Mouse (Mus musculus): ENCODE data around the gene Zglp1. TPM values are rescaled to one million over a fixed set of nuclear protein-coding genes. Genes with fewer than 3 reads are reported as not detected.

The Zglp1 gene
- polyA plus RNA-seq, 1 experiment from 2014 or later = 1.7 TPM

- H3K27me3 ChIP-seq (replicated peaks; ENCODE audit: control insufficient read depth, insufficient read depth, low read length) = peaks cover 14% of the 10 kb centered on the region
These were observed 44.6 kb downstream of the Zglp1 start for GRCm38 (mm10) chr9:21022288-21022687.

GRCm38 (mm10) chr9:21021363-21021762, 45.5 kb downstream of the Zglp1 start:
- H3K4me2 ChIP-seq (ENCODE audit: low read length) = no peak overlapping the region
- no peaks in the 10 kb centered on the region for H3K36me3 ChIP-seq (ENCODE audit: control insufficient read depth, insufficient read depth)
- H3K4me1 ChIP-seq (replicated peaks; ENCODE audit: control insufficient read depth, insufficient read depth, low read length) = no peaks in the 10 kb centered on the region
- no peak for ATAC-seq
- 86% methylated on average over 3 of the region's 3 CpGs for WGBS
- no peaks in the 10 kb centered on the region for H3K9me3 ChIP-seq (ENCODE audit: control insufficient read depth, low read length)
- no peak overlapping the region for H3K27ac ChIP-seq (ENCODE audit: low read length)
- no peak overlapping the region for H3K9ac ChIP-seq (replicated peaks; ENCODE audit: low read depth, low read length)
- no peak overlapping the region for H3K4me3 ChIP-seq (replicated peaks; ENCODE audit: low read length)
- peaks cover 22% of the 10 kb centered on the region for H3K27me3 ChIP-seq (replicated peaks; ENCODE audit: control insufficient read depth, insufficient read depth, low read length)

More at GRCm38 (mm10) chr9:21022288-21022687, 44.6 kb downstream of the Zglp1 start:
- 65% methylated on average over 6 of the region's 6 CpGs for WGBS
- ATAC-seq = no peak
- no peak overlapping the region for H3K9ac ChIP-seq (replicated peaks; ENCODE audit: low read depth, low read length)
- H3K27ac ChIP-seq (ENCODE audit: low read length) = no peak overlapping the region
- H3K4me2 ChIP-seq (ENCODE audit: low read length) = no peak overlapping the region
- H3K36me3 ChIP-seq (ENCODE audit: control insufficient read depth, insufficient read depth) = no peaks in the 10 kb centered on the region
- H3K4me1 ChIP-seq (replicated peaks; ENCODE audit: control insufficient read depth, insufficient read depth, low read length) = no peaks in the 10 kb centered on the region
- no peaks in the 10 kb centered on the region for H3K9me3 ChIP-seq (ENCODE audit: control insufficient read depth, low read length)
- no peak overlapping the region for H3K4me3 ChIP-seq (replicated peaks; ENCODE audit: low read length)

- Histone ChIP-seq H3K9me3 (ENCODE audit: control insufficient read depth, low read length) (no peaks in the 10 kb centered on the region), H3K4me1 (replicated peaks; ENCODE audit: control insufficient read depth, insufficient read depth, low read length) (peaks cover 5% of the 10 kb centered on the region; the same call in 1 of the 2 replicates), H3K36me3 (ENCODE audit: control insufficient read depth, insufficient read depth) (no peaks in the 10 kb centered on the region), H3K9ac (replicated peaks; ENCODE audit: low read depth, low read length) (no peak overlapping the region), H3K4me3 (replicated peaks; ENCODE audit: low read length) (no peak overlapping the region), H3K27ac (ENCODE audit: low read length) (no peak overlapping the region), H3K4me2 (ENCODE audit: low read length) (no peak overlapping the region), H3K27me3 (replicated peaks; ENCODE audit: control insufficient read depth, insufficient read depth, low read length) (peaks cover 35% of the 10 kb centered on the region)
- no peak for ATAC-seq
- 71% methylated on average over 2 of the region's 2 CpGs for WGBS
These were observed 48.3 kb downstream of the Zglp1 start for GRCm38 (mm10) chr9:21018600-21018999.

GRCm38 (mm10) chr9:21017177-21017575, 49.7 kb downstream of the Zglp1 start:
- Histone ChIP-seq H3K4me1 (replicated peaks; ENCODE audit: control insufficient read depth, insufficient read depth, low read length) (peaks cover 5% of the 10 kb centered on the region; the same call in 1 of the 2 replicates), H3K9me3 (ENCODE audit: control insufficient read depth, low read length) (no peaks in the 10 kb centered on the region), H3K9ac (replicated peaks; ENCODE audit: low read depth, low read length) (no peak overlapping the region), H3K27me3 (replicated peaks; ENCODE audit: control insufficient read depth, insufficient read depth, low read length) (peaks cover 35% of the 10 kb centered on the region), H3K4me2 (ENCODE audit: low read length) (no peak overlapping the region), H3K27ac (ENCODE audit: low read length) (no peak overlapping the region), H3K4me3 (replicated peaks; ENCODE audit: low read length) (no peak overlapping the region), H3K36me3 (ENCODE audit: control insufficient read depth, insufficient read depth) (no peaks in the 10 kb centered on the region)
- 43% methylated on average over 4 of the region's 4 CpGs for WGBS
- no peak for ATAC-seq

- WGBS = 8% methylated on average over 17 of the region's 17 CpGs
These were observed 50.3 kb downstream of the Zglp1 start for GRCm38 (mm10) chr9:21016331-21017176.

GRCm38 (mm10) chr9:21015571-21016130, 51.2 kb downstream of the Zglp1 start, which contains the start of gene Icam1:
Gene Icam1 (plus strand): TSS chr9:21015985.
- under 1% methylated on average over 30 of the region's 30 CpGs for WGBS
- H3K27me3 ChIP-seq (replicated peaks; ENCODE audit: control insufficient read depth, insufficient read depth, low read length) = peaks cover 32% of the 10 kb centered on the region
- H3K4me3 ChIP-seq (replicated peaks; ENCODE audit: low read length) = peak within 1 kb of the TSS; percentile 19
- H3K9ac ChIP-seq (replicated peaks; ENCODE audit: low read depth, low read length) = no peak within 1 kb of the TSS
- peak within 1 kb of the TSS; percentile 33 for H3K4me2 ChIP-seq (ENCODE audit: low read length)
- H3K27ac ChIP-seq (ENCODE audit: low read length) = no peak within 1 kb of the TSS
- ATAC-seq = no peak
- no peaks in the 10 kb centered on the region for H3K36me3 ChIP-seq (ENCODE audit: control insufficient read depth, insufficient read depth)
- peaks cover 5% of the 10 kb centered on the region; the same call in 1 of the 2 replicates for H3K4me1 ChIP-seq (replicated peaks; ENCODE audit: control insufficient read depth, insufficient read depth, low read length)
- no peaks in the 10 kb centered on the region for H3K9me3 ChIP-seq (ENCODE audit: control insufficient read depth, low read length)

More at GRCm38 (mm10) chr9:21016331-21017176, 50.3 kb downstream of the Zglp1 start:
- ATAC-seq = no peak
- H3K27me3 ChIP-seq (replicated peaks; ENCODE audit: control insufficient read depth, insufficient read depth, low read length) = peaks cover 35% of the 10 kb centered on the region
- H3K9ac ChIP-seq (replicated peaks; ENCODE audit: low read depth, low read length) = no peak overlapping the region
- peaks cover 5% of the 10 kb centered on the region; the same call in 1 of the 2 replicates for H3K4me1 ChIP-seq (replicated peaks; ENCODE audit: control insufficient read depth, insufficient read depth, low read length)
- H3K36me3 ChIP-seq (ENCODE audit: control insufficient read depth, insufficient read depth) = no peaks in the 10 kb centered on the region
- no peaks in the 10 kb centered on the region for H3K9me3 ChIP-seq (ENCODE audit: control insufficient read depth, low read length)
- no peak overlapping the region for H3K4me3 ChIP-seq (replicated peaks; ENCODE audit: low read length)
- H3K4me2 ChIP-seq (ENCODE audit: low read length) = no peak overlapping the region
- no peak overlapping the region for H3K27ac ChIP-seq (ENCODE audit: low read length)

GRCm38 (mm10) chr9:21014691-21015570, 52.0 kb downstream of the Zglp1 start:
- Histone ChIP-seq H3K9me3 (ENCODE audit: control insufficient read depth, low read length) (no peaks in the 10 kb centered on the region), H3K36me3 (ENCODE audit: control insufficient read depth, insufficient read depth) (no peaks in the 10 kb centered on the region), H3K27ac (ENCODE audit: low read length) (no peak overlapping the region), H3K9ac (replicated peaks; ENCODE audit: low read depth, low read length) (no peak overlapping the region), H3K4me2 (ENCODE audit: low read length) (peak overlapping the region; percentile 33), H3K4me3 (replicated peaks; ENCODE audit: low read length) (no peak overlapping the region; the same call in 1 of the 2 replicates), H3K27me3 (replicated peaks; ENCODE audit: control insufficient read depth, insufficient read depth, low read length) (peaks cover 32% of the 10 kb centered on the region), H3K4me1 (replicated peaks; ENCODE audit: control insufficient read depth, insufficient read depth, low read length) (peaks cover 5% of the 10 kb centered on the region; the same call in 1 of the 2 replicates)
- 5% methylated on average over 29 of the region's 29 CpGs for WGBS
- no peak for ATAC-seq
